Mouse (Mus musculus) hindbrain, embryonic 11.5 days (tissue): ENCODE measurements around the gene Inha. TPM values are rescaled to one million over a fixed set of nuclear protein-coding genes. Genes with fewer than 3 reads are reported as not detected.
A peak's percentile ranks its signal among the peaks of the same experiment; 100 is the strongest.

Experiments
- ATAC-seq: fragments of 200-750 bp; cut with Nextera tagmentation; 2 replicates; pipeline ENCODE4 v1.8.0; 2017; ENCODE audit warnings: mild to moderate bottlenecking, moderate TSS enrichment, moderate library complexity; ENCODE audit not compliant: low FRiP score
- DNase-seq: peaks from one replicate; pipeline ENCODE4 v3.0.0-alpha.2; 2015; ENCODE audit warnings: low spot score
- H3K27ac ChIP-seq: fragments of 300-500 bp; sonication (generic); 2 replicates; pipeline ENCODE4 v1.5.1; 2014; ENCODE audit warnings: mild to moderate bottlenecking, low read depth, low read length
- H3K27me3 ChIP-seq: fragments of 300-500 bp; sonication (generic); 2 replicates; pipeline ENCODE4 v1.6.1; 2014; ENCODE audit warnings: mild to moderate bottlenecking, low read length, moderate library complexity, mixed read lengths; ENCODE audit not compliant: control insufficient read depth, insufficient read depth
- H3K36me3 ChIP-seq: fragments of 300-500 bp; sonication (generic); 2 replicates; pipeline ENCODE4 v1.6.1; 2014; ENCODE audit warnings: mild to moderate bottlenecking, low read length, moderate library complexity, mixed read lengths; ENCODE audit not compliant: control insufficient read depth, insufficient read depth
- H3K4me1 ChIP-seq: fragments of 300-500 bp; sonication (generic); replicated peaks from 2 replicates; pipeline ENCODE4 v1.6.1; 2014; ENCODE audit warnings: low read length, mixed read lengths; ENCODE audit not compliant: control insufficient read depth, insufficient read depth
- H3K4me2 ChIP-seq: fragments of 300-500 bp; sonication (generic); replicated peaks from 2 replicates; pipeline ENCODE4 v1.6.1; 2014; ENCODE audit warnings: mild to moderate bottlenecking, low read depth, low read length
- H3K4me3 ChIP-seq: fragments of 300-500 bp; sonication (generic); 2 replicates; pipeline ENCODE4 v1.5.1; 2014; ENCODE audit warnings: low read depth, low read length
- H3K9ac ChIP-seq: fragments of 300-500 bp; sonication (generic); 2 replicates; pipeline ENCODE4 v1.6.1; 2014; ENCODE audit warnings: low read depth, low read length
- H3K9me3 ChIP-seq: fragments of 300-500 bp; sonication (generic); 2 replicates; pipeline ENCODE4 v1.6.1; 2016; ENCODE audit warnings: low read length; ENCODE audit not compliant: control insufficient read depth
- WGBS: fragments of 180-500 bp; shearing (Covaris S2); extraction: QIAGEN DNeasy Blood & Tissue Kit; methylation state at CpG from one replicate; pipeline ENCODE4 v1.1.7; 2014; 5-methylcytosine and 5-hydroxymethylcytosine counted together
- polyA plus RNA-seq: library from polyadenylated mRNA; unstranded; fragments of >200 nt; fragmentation: Nextera tagmentation; extraction: Ambion mirVana; gene quantifications from 2 replicates; pipeline ENCODE4 v1.2.1, GENCODE M21; 2014

Inha gene
- polyA plus RNA-seq, 1 experiment from 2014 or later, result 2.0 TPM

DNA sequence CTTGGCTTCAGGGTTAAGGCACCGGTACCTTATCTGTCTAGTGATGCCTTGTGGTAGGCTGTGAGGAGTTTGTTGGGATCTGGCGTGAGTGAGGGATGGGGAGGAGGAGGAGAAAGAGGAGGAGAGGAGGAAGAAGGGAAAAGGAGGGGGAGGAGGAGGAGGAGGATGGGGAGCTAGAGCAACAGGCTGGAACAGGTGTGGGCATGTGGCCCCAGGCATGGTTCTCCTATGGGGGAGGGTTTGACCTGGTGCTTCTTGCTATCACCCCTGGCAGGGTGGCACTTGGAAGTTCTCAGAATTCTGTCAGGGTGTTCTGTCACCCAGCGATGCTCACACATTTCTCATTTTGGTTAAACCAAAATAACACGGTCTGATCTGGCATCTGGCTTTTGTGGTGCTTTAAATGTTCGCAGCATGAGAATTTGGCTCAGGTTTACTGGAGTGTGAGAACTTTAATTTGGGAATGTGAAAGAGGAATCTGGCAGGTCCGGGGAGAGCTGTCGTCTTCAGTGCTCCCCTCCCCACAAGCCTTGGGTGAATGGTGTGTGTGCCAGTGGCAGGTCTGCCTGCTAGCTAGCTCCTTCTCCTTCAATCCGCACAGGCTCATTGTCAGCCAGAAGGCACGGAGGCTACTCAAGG, 49.4 kb downstream of the Inha start:
- ATAC-seq, result no peak
- Histone ChIP-seq H3K9me3 (no peaks in the 10 kb centered on the region), H3K36me3 (no peaks in the 10 kb centered on the region), H3K9ac (no peak overlapping the region), H3K27ac (no peak overlapping the region), H3K4me1 (0 out of 2 replicates have a peak, but pooled peaks cover 2% of the 10 kb centered on the region), H3K27me3 (no peaks in the 10 kb centered on the region), H3K4me2 (no peak overlapping the region), H3K4me3 (no peak overlapping the region)
- WGBS, result 91% methylated on average over 9 of the region's 9 CpGs
- no peak for DNase-seq

DNA sequence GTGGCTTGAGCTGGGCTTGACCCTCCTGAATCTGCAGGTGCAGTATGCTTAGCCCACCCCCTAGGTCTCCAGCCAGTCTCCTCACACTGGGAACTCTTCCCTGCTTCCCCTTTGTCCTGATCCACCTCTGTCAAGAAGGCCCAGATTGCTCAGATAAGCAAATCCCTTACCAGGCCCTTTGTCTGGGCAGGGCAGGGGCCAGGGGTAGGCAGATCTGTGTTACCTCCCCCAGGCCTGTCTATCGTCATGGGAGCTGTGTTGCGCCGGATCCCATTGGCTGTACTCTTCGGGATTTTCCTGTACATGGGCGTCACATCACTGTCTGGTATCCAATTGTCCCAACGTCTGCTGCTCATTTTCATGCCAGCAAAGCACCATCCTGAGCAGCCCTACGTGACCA, 50.2 kb downstream of the Inha start:
- 91% methylated on average over 7 of the region's 7 CpGs for WGBS
- H3K27ac ChIP-seq, result no peak overlapping the region
- no peaks in the 10 kb centered on the region for H3K27me3 ChIP-seq
- H3K4me3 ChIP-seq, result no peak overlapping the region
- H3K4me2 ChIP-seq, result no peak overlapping the region
- H3K9me3 ChIP-seq, result no peaks in the 10 kb centered on the region
- DNase-seq (no peak), ATAC-seq (no peak)
- no peak overlapping the region for H3K9ac ChIP-seq
- 0 out of 2 replicates have a peak, but pooled peaks cover 2% of the 10 kb centered on the region for H3K4me1 ChIP-seq
- no peaks in the 10 kb centered on the region for H3K36me3 ChIP-seq

DNA sequence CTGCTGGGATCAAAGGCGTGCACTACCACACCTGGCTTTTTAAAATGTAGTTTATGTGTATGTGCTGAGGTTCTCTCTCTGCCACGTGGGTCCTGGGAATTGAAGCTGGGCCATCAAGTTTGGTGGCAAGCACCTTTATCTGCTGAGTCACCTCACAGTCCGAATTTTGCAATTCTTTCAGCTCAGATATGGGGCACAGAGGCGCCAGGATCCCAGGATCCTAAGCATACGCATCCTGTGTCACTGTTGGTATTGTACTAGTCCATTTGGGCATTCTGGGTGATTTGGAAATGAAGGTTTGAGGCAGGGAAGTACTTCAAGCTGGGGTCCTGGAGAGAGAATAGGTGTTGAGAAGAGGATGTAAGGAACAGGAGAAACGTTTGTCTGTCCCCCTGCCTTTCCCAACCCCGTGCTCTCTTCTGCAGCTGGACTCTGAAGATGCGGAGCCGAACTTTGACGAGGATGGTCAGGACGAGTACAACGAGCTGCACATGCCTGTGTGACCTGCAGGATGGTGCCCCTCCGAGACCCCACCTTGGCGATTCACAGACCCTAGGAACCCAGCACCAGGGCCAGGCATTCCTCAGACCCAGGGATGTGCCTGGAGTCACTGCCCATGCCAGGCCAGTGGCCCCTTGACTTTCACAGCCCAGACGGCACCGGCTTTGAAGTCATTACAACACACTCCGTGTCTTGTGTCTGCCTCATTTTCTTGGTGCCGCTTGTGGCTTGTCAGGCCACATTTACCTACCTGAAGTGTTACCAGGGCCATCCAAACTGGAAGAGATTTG, 51.7 kb downstream of the Inha start:
- Histone ChIP-seq H3K27me3 (no peaks in the 10 kb centered on the region), H3K4me2 (no peak overlapping the region), H3K27ac (no peak overlapping the region), H3K4me1 (0 out of 2 replicates have a peak, but pooled peaks cover 2% of the 10 kb centered on the region), H3K9me3 (no peaks in the 10 kb centered on the region), H3K9ac (no peak overlapping the region), H3K4me3 (no peak overlapping the region), H3K36me3 (no peaks in the 10 kb centered on the region)
- ATAC-seq (no peak), DNase-seq (no peak)
- WGBS, result 86% methylated on average over 18 of the region's 18 CpGs

DNA sequence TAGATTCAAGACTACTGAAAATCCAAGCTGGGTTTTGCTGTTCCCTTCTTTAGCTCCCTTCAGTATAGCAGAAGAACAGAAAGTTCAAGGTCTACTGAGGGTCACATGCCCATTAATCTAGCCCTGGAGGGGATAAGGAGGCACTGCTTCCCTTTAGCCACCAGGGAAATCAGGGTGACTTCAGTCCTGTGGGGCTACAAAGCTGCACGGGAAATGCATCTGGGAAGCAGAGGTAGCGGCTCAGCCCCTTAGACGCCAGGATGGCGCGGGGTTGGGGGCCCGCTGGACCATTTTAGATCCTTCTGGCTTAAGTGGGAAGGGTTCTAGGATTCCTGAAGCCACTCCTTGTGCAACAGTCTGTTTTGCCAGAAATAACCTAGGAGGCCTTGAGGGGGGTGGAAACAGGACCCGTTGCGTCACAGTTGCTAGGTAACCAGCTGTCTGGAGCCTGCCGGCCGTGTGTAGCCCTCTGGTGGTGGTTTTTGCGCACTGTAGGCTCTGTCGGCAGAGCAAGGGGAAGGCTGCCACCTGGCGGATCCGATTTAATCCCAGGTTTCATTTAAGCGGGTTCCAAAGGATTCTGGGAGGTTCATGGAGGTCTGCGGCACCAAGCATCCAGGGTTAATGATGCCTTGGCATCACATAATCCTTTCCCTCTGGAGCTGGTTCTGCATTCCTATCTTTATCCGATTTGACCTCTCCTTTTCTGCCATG, 52.5 kb downstream of the Inha start:
- Histone ChIP-seq H3K9ac (0 out of 2 replicates have a peak overlapping the region, but pooled peaks have one; percentile 27), H3K36me3 (no peaks in the 10 kb centered on the region), H3K4me1 (0 out of 2 replicates have a peak, but pooled peaks cover 2% of the 10 kb centered on the region), H3K9me3 (no peaks in the 10 kb centered on the region), H3K27ac (no peak overlapping the region), H3K4me2 (peak overlapping the region; percentile 24; the same call in 1 of the 2 replicates), H3K4me3 (no peak overlapping the region), H3K27me3 (no peaks in the 10 kb centered on the region)
- WGBS, result 12% methylated on average over 17 of the region's 17 CpGs
- ATAC-seq (peak; percentile 94), DNase-seq (peak; percentile 96)

Other genes with a start within 250 kb of the Inha start
- gene Ptprn, start 242.6 kb upstream of the Inha start, polyA plus RNA-seq, result 3.5 and 6.0 TPM in 2 replicates
- gene Resp18, start 228.7 kb upstream of the Inha start, polyA plus RNA-seq, result 32.3 and 35.7 TPM in 2 replicates
- 154 and 165 TPM in 2 replicates for gene Dnpep, start 189.1 kb upstream of the Inha start, polyA plus RNA-seq
- gene Des, start 146.7 kb upstream of the Inha start, polyA plus RNA-seq, result 2.1 and 2.4 TPM in 2 replicates
- 11.1 and 12.7 TPM in 2 replicates for gene Speg, start 131.8 kb upstream of the Inha start, polyA plus RNA-seq
- gene Gmppa, start 71.1 kb upstream of the Inha start, polyA plus RNA-seq, result 53.8 and 56.3 TPM in 2 replicates
- 1.9 and 4.4 TPM in 2 replicates for gene Asic4, start 56.6 kb upstream of the Inha start, polyA plus RNA-seq
- 17.8 and 20.2 TPM in 2 replicates for gene Chpf, start 27.8 kb upstream of the Inha start, polyA plus RNA-seq
- 11.1 and 11.6 TPM in 2 replicates for gene Tmem198, start 27.5 kb upstream of the Inha start, polyA plus RNA-seq
- 34.0 and 34.4 TPM in 2 replicates for gene Obsl1, start 625 bp upstream of the Inha start, polyA plus RNA-seq
- 11.8 and 13.4 TPM in 2 replicates for gene Stk11ip, start 14.5 kb downstream of the Inha start, polyA plus RNA-seq
- 8.0 and 9.2 TPM in 2 replicates for gene Slc4a3, start 39.2 kb downstream of the Inha start, polyA plus RNA-seq